Mouse (Mus musculus) lung, postnatal 0 days (tissue): ENCODE measurements around the gene Hoxb4. TPM values are rescaled to one million over a fixed set of nuclear protein-coding genes. Genes with fewer than 3 reads are reported as not detected.

Source experiments
- ATAC-seq: fragments of 200-750 bp; cut with Nextera tagmentation; 2 replicates; pipeline ENCODE4 v1.8.0; 2017; ENCODE audit warnings: moderate library complexity
- DNase-seq: peaks from one replicate; pipeline ENCODE4 v3.0.0-alpha.2; 2016; ENCODE audit warnings: low spot score
- H3K27ac ChIP-seq: fragments of 300-500 bp; sonication (generic); 2 replicates; pipeline ENCODE4 v1.5.1; 2014; ENCODE audit warnings: antibody characterized with exemption, mild to moderate bottlenecking, low read length, mixed read lengths
- H3K27me3 ChIP-seq: fragments of 300-500 bp; sonication (generic); replicated peaks from 2 replicates; pipeline ENCODE4 v1.6.1; 2014; ENCODE audit warnings: low read length, mixed read lengths; ENCODE audit not compliant: insufficient read depth
- H3K36me3 ChIP-seq: fragments of 300-500 bp; sonication (generic); 2 replicates; pipeline ENCODE4 v1.6.1; 2014; ENCODE audit warnings: low read length, mixed read lengths; ENCODE audit not compliant: insufficient read depth
- H3K4me1 ChIP-seq: fragments of 300-500 bp; sonication (generic); 2 replicates; pipeline ENCODE4 v1.6.1; 2014; ENCODE audit warnings: antibody characterized with exemption, low read depth, low read length, mixed read lengths; ENCODE audit not compliant: insufficient read depth
- H3K4me2 ChIP-seq: fragments of 300-500 bp; sonication (generic); replicated peaks from 2 replicates; pipeline ENCODE4 v1.6.1; 2014; ENCODE audit warnings: low read depth, mild to moderate bottlenecking, low read length, moderate library complexity, mixed read lengths
- H3K4me3 ChIP-seq: fragments of 300-500 bp; sonication (generic); 2 replicates; pipeline ENCODE4 v1.5.1; 2014; ENCODE audit warnings: low read depth, low read length
- H3K9ac ChIP-seq: fragments of 300-500 bp; sonication (generic); replicated peaks from 2 replicates; pipeline ENCODE4 v1.6.1; 2014; ENCODE audit warnings: low read depth, mild to moderate bottlenecking
- H3K9me3 ChIP-seq: fragments of 300-500 bp; sonication (generic); 2 replicates; pipeline ENCODE4 v1.6.1; 2016; ENCODE audit warnings: low read length, mixed read lengths
- CTCF ChIP-seq: IDR thresholded peaks from 2 replicates; pipeline ENCODE4 v1.5.1; 2016; ENCODE audit warnings: antibody characterized with exemption, mild to moderate bottlenecking
- EP300 ChIP-seq: IDR thresholded peaks from 2 replicates; pipeline ENCODE4 v1.6.1; 2016; ENCODE audit warnings: antibody characterized with exemption, mild to moderate bottlenecking, control low read depth
- WGBS: fragments of 180-500 bp; shearing (Covaris S2); extraction: QIAGEN DNeasy Blood & Tissue Kit; methylation state at CpG from one replicate; pipeline ENCODE4 v1.1.7; 2014; 5-methylcytosine and 5-hydroxymethylcytosine counted together
- polyA plus RNA-seq: library from polyadenylated mRNA; unstranded; fragments of >200 nt; fragmentation: Nextera tagmentation; extraction: Ambion mirVana; gene quantifications from 2 replicates; pipeline ENCODE4 v1.2.1, GENCODE M21; 2015

Gene Hoxb4
- polyA plus RNA-seq, 1 experiment from 2014 or later = 2.6 TPM

DNA sequence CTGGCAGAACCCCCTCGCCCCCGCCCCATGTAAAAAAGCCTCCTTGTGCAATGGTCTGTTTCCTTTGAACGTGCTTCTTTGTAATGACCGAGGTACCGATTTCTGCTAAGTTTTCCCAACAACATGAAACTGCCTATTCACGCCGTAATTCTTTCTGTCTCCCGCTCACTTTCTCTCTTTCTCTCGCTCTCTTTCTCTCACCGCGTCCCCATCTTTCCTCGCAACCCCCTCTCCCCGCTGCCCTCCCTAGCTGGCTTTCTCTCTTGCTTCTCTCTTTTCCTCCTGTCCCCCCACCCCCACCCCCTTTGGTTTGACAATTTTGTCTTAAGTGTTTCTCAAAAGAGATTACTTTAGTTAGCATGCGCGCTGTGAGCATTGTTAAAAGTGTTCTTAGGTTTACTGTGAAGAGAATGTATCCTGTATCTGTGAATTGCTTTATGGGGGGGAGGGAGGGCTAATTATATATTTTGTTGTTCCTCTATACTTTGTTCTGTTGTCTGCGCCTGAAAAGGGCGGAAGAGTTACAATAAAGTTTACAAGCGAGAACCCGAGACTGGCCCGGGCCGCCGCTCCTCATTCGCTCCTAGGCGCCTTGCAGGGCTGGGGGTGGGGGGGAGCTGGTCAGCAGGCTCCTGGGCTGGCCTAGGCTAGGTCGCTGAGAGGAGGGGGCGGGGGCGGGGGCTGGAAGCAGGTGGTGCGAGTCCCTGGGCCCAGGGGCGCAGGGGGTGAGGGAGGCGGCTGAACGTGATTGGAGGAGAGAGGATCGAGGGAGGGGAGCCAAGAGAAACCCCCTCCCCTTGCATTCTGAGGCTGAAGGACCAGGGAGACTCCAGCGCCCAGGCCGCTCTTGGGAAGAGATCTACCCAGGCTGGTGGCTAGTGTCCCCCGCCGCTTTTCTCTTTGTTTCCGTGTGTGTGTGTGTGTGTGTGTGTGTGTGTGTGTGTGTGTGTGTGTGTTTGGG, 33.0 kb upstream of the Hoxb4 start:
- under 1% methylated on average over 33 of the region's 37 CpGs for WGBS
- peak; percentile 26 for DNase-seq
- no peak for TF ChIP-seq EP300
- TF ChIP-seq CTCF = no peak

DNA sequence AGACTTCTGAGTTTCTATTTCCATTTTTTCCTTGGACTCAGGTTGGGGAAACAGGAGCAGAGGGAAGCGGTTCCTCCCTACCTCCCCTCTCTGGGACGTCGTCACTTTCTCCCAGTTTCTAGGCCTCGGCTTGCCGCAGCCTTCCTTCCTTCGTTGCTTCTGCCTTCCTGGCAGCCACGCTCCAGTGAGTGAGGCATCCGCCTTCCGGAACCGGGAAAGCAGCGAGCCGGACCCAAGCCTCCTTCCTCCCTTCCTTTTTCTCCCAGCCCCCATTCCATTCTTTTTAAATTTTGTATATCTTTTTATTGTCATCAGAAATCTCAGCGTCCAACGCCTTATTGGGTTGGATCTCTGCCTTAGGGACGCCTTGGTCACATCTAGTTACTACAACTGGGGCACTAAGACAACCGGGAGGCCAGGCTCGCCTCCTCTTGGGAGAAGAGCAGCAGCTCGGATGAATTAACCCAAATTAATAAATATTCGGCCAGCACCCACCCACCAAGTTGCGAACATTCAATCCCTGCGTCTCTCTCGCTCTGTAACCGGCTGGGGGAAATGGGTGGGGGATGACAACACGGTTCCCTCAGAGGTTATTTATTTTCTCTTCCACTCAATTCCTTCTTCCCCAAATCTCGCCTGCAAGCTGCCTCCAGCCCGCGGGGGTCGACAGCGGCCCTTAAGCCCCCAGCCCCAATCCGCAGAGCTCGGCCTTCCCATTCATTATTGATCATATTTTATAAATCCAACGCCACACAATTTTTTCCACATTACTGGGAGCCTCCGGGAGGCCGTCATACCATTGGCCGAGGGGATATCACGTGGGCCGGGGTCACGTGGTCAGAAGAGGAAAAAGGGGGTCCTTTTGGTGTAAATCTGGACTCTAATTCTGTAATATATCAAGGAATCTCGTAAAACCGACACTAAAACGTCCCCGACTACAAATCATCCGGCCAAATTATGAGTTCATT, 32.0 kb upstream of the Hoxb4 start, which contains the start of gene Hoxb7:
Gene Hoxb7 (plus strand): TSS at position 853 of the 968 bp plus-strand sequence.
- Histone ChIP-seq H3K27ac (peak within 1 kb of the TSS; percentile 28; the same call in 1 of the 2 replicates), H3K27me3 (peaks cover 45% of the 10 kb centered on the region), H3K9me3 (no peaks in the 10 kb centered on the region), H3K9ac (no peak within 1 kb of the TSS; the same call in 1 of the 2 replicates), H3K4me3 (peak within 1 kb of the TSS; percentile 47), H3K4me1 (no peaks in the 10 kb centered on the region), H3K4me2 (peak within 1 kb of the TSS; percentile 70), H3K36me3 (no peaks in the 10 kb centered on the region)
- TF ChIP-seq EP300 (no peak), CTCF (no peak)
- DNase-seq (peak; percentile 43), ATAC-seq (0 out of 2 replicates have a peak, but pooled peaks have one; percentile 27)
- WGBS = 2% methylated on average over 43 of the region's 43 CpGs

More for the DNA sequence above, 33.0 kb upstream of the Hoxb4 start:
- no peaks in the 10 kb centered on the region for H3K9me3 ChIP-seq
- peak; percentile 30 for ATAC-seq
- H3K4me2 ChIP-seq = peak overlapping the region; percentile 70
- H3K36me3 ChIP-seq = no peaks in the 10 kb centered on the region
- no peaks in the 10 kb centered on the region for H3K4me1 ChIP-seq
- H3K27me3 ChIP-seq = peaks cover 52% of the 10 kb centered on the region
- 0 out of 2 replicates have a peak overlapping the region, but pooled peaks have one; percentile 19 for H3K9ac ChIP-seq
- H3K27ac ChIP-seq = peak overlapping the region; percentile 40; the same call in 1 of the 2 replicates
- H3K4me3 ChIP-seq = peak overlapping the region; percentile 47

DNA sequence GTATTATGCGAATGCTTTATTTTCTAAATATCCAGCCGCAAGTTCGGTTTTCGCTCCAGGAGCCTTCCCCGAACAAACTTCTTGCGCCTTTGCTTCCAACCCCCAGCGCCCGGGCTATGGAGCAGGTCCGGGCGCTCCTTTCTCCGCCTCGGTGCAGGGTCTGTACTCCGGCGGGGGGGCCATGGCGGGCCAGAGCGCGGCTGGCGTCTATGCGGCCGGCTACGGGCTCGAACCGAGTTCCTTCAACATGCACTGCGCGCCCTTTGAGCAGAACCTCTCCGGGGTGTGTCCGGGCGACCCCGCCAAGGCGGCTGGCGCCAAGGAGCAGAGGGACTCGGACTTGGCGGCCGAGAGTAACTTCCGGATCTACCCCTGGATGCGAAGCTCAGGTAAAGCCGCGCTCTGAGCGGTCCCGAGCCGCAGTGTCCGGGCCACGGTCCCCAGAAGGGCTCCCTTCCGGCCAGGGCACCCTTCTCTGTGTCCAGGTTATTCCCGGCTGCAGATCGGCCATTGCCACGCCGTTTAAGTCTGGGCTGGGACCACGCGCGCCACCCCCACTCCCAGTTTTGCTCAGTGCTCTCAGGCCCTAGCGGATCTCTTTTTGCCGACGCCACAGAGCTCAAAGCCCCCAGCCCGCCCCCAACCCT, 31.2 kb upstream of the Hoxb4 start:
- Histone ChIP-seq H3K27ac (no peak overlapping the region), H3K27me3 (peaks cover 46% of the 10 kb centered on the region), H3K4me3 (peak overlapping the region; percentile 47), H3K36me3 (no peaks in the 10 kb centered on the region), H3K9me3 (no peaks in the 10 kb centered on the region), H3K4me1 (no peaks in the 10 kb centered on the region), H3K4me2 (peak overlapping the region; percentile 70), H3K9ac (no peak overlapping the region; the same call in 1 of the 2 replicates)
- no peak for TF ChIP-seq CTCF
- TF ChIP-seq EP300 = no peak
- WGBS = 1% methylated on average over 55 of the region's 55 CpGs
- no peak for DNase-seq
- no peak for ATAC-seq

DNA sequence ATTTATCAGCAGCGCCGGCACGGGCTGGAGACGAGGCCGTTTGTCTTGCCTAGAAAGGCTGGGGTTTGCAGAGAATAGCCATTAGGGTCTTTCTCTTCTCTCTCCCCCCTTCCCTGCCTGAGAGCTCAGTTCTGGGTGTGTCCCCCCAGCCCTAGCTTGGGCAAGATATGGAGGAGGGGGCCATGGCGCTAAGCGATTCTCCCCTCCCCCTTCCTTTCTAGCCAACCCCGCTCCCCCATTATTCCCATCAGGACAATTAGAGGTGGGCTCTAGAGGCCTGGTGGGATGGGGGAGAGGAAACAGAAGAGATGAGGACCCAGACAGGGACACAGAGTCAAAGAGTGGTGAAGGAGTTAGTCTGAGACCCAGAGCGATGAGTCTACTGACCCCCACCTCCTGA, 30.7 kb upstream of the Hoxb4 start:
- Histone ChIP-seq H3K4me3 (peak overlapping the region; percentile 47; the same call in 1 of the 2 replicates), H3K27me3 (peaks cover 48% of the 10 kb centered on the region), H3K9ac (no peak overlapping the region), H3K4me1 (no peaks in the 10 kb centered on the region), H3K27ac (no peak overlapping the region), H3K9me3 (no peaks in the 10 kb centered on the region), H3K36me3 (no peaks in the 10 kb centered on the region), H3K4me2 (peak overlapping the region; percentile 70)
- 9% methylated on average over 9 of the region's 9 CpGs for WGBS
- DNase-seq (no peak), ATAC-seq (no peak)
- TF ChIP-seq EP300 (no peak), CTCF (no peak)

DNA sequence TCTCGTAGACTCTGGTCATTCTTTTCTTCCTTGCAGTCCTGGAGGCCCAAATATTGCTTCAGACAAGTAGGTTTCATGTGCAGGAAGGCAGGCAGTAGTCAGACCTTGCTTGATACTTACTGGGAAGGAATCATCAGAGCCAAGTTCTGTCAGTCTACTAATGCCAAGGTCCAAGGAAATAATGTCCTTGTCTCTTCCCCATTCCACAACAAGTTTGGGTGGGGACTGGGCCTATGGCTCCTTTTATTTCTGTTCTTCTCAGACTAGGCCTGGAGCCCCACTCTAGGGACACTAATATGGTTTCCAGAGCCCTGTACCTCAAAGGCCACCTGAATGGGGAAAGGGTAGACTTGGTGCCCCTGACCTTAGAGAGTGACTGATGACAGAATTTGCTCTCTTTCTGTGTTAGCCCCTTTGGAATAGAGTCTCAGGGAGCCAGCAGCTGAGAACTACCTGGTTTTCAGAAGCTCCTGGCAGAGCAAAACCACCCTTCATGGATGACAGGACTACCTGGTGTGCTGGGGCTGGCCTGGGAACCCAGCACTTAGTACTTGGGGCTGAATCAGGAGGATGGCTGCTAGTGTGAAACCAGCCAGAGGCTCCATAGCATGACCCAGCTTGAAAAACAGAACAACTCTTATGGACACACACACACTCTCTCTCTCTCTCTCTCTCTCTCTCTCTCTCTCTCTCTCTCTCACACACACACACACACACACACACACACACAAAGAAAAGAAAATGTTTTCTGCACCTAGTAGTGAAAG, 29.4 kb upstream of the Hoxb4 start:
- Histone ChIP-seq H3K4me2 (no peak overlapping the region), H3K36me3 (no peaks in the 10 kb centered on the region), H3K9me3 (no peaks in the 10 kb centered on the region), H3K9ac (no peak overlapping the region), H3K4me1 (no peaks in the 10 kb centered on the region), H3K27ac (no peak overlapping the region), H3K27me3 (peaks cover 51% of the 10 kb centered on the region), H3K4me3 (no peak overlapping the region)
- DNase-seq (no peak), ATAC-seq (no peak)
- TF ChIP-seq EP300 = no peak
- TF ChIP-seq CTCF = no peak
- WGBS = 36% methylated on average over 1 of the region's 1 CpGs
